Mouse (Mus musculus) liver, embryonic 16.5 days (tissue): ENCODE results near the gene Gfod1. TPM values are rescaled to one million over a fixed set of nuclear protein-coding genes. Genes with fewer than 3 reads are reported as not detected.

Source experiments
- ATAC-seq: fragments of 200-750 bp; cut with Nextera tagmentation; 2 replicates; pipeline ENCODE4 v1.8.0; 2017; ENCODE audit warnings: low read depth, mild to moderate bottlenecking, moderate number of reproducible peaks, moderate library complexity
- H3K27ac ChIP-seq: fragments of 300-500 bp; sonication (generic); 2 replicates; pipeline ENCODE4 v1.5.1; 2014; ENCODE audit warnings: mild to moderate bottlenecking, low read length
- H3K27me3 ChIP-seq: fragments of 300-500 bp; sonication (generic); 2 replicates; pipeline ENCODE4 v1.6.1; 2014; ENCODE audit warnings: low read depth, low read length, mixed read lengths; ENCODE audit not compliant: control insufficient read depth, insufficient read depth
- H3K36me3 ChIP-seq: fragments of 300-500 bp; sonication (generic); 2 replicates; pipeline ENCODE4 v1.6.1; 2014; ENCODE audit warnings: mild to moderate bottlenecking; ENCODE audit not compliant: control insufficient read depth, insufficient read depth
- H3K4me1 ChIP-seq: fragments of 300-500 bp; sonication (generic); 2 replicates; pipeline ENCODE4 v1.6.1; 2014; ENCODE audit warnings: low read depth, low read length, mixed read lengths; ENCODE audit not compliant: control insufficient read depth
- H3K4me2 ChIP-seq: fragments of 300-500 bp; sonication (generic); 2 replicates; pipeline ENCODE4 v1.6.1; 2014; ENCODE audit warnings: low read depth, low read length, mixed read lengths
- H3K4me3 ChIP-seq: fragments of 300-500 bp; sonication (generic); 2 replicates; pipeline ENCODE4 v1.5.1; 2014; ENCODE audit warnings: low read depth, mild to moderate bottlenecking, low read length
- H3K9ac ChIP-seq: fragments of 300-500 bp; sonication (generic); 2 replicates; pipeline ENCODE4 v1.6.1; 2014; ENCODE audit warnings: low read depth, low read length
- H3K9me3 ChIP-seq: fragments of 300-500 bp; sonication (generic); replicated peaks from 2 replicates; pipeline ENCODE4 v1.6.1; 2016; ENCODE audit warnings: low read length; ENCODE audit not compliant: control insufficient read depth
- WGBS: fragments of 180-500 bp; shearing (Covaris S2); extraction: QIAGEN DNeasy Blood & Tissue Kit; methylation state at CpG from one replicate; pipeline ENCODE4 v1.1.7; 2014; ENCODE audit not compliant: insufficient replicate concordance; 5-methylcytosine and 5-hydroxymethylcytosine counted together
- polyA plus RNA-seq: library from polyadenylated mRNA; unstranded; fragments of >200 nt; fragmentation: Nextera tagmentation; extraction: Ambion mirVana; gene quantifications from 2 replicates; pipeline ENCODE4 v1.2.1, GENCODE M21; 2015

Gfod1 gene
- polyA plus RNA-seq, 1 experiment from 2014 or later, result 0.59 TPM

DNA sequence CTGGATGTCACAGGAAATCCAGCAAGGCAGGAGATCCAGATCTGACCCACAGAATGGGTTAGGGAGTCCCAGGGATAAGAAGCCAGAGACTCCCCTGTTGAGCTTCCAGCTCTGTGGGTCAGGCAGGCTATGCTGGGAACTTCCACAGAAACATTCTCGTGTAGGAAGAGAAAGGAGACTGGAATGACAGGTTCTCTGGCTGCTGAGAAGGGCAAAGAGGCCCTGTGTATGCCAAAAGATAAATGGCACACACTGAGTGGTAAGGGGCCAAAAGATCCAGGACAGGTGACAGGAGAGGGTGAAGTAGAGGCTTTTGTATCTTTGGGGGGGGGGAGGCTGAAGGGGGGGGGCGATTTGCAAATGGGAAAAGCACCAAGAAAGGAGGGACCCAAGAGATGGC lies 112.7 kb downstream of the Gfod1 start:
- Histone ChIP-seq H3K36me3 (no peaks in the 10 kb centered on the region), H3K4me3 (no peak overlapping the region; the same call in 1 of the 2 replicates), H3K27me3 (peaks cover 13% of the 10 kb centered on the region), H3K9ac (no peak overlapping the region), H3K9me3 (peaks cover 2% of the 10 kb centered on the region; the same call in 1 of the 2 replicates), H3K27ac (no peak overlapping the region), H3K4me1 (peaks cover 36% of the 10 kb centered on the region), H3K4me2 (peak overlapping the region; percentile 52)
- ATAC-seq, result no peak
- 0% methylated on average over 2 of the region's 2 CpGs for WGBS

DNA sequence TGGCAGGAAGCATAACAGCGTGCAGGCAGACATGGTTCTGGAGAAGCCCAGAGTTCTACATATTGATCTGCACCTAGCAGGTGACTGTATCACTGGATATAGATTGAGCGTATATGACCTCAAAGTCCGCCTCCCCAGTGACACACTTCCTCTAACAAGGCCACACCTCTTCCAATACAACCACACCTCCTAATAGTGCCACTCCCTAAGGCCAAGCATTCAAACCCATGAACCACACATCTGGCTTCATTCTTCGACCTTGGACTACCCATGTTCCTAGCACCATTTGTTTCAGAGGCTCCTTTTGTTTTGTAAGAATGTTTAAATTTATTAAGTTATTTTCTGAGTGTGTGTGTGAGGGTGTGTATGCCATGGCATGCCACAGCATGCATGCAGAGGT lies 116.2 kb downstream of the Gfod1 start:
- Histone ChIP-seq H3K4me2 (no peak overlapping the region), H3K36me3 (no peaks in the 10 kb centered on the region), H3K27ac (no peak overlapping the region), H3K4me3 (no peak overlapping the region), H3K27me3 (peaks cover 6% of the 10 kb centered on the region), H3K9me3 (peaks cover 2% of the 10 kb centered on the region; the same call in 1 of the 2 replicates), H3K4me1 (peaks cover 25% of the 10 kb centered on the region), H3K9ac (no peak overlapping the region)
- 73% methylated on average over 4 of the region's 4 CpGs for WGBS
- ATAC-seq, result no peak

DNA sequence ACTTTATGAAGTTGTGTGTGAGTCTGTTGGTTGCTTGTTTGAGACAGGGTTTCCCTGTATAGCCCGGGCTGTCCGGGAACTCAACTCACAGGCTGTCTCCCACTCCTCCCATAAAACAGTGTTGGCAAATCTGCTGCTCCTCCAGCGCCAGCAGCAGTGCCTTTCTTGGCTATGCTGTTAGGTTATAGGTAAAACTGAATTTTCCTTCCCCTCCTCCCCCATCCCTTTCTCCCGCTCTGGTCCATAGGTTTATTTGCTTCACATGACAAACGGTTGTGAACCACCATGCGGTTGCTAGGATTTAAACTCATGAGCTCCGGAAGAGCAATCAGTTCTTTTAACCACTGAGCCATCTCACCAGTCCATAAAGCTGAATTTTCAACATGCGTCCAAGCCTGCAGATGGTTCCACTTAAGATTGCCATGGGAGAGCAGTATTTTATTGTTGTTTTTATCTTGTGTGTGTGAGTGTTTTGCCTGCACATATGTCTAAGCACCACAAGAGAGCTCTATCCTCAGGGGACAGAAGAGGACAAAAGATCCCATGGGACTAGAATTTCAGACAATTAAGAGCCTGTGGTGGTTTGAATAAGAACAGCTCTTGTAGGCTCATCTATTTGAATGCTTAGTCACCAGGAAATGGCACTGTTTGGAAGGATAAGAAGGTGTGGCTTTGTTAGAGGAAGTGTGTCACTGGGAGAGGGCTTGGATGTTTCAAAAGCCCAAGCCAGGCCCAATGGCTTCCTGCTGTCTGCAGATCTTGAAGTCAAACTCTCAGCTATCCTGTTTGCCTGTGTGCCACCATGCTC lies 120.5 kb downstream of the Gfod1 start:
- H3K4me2 ChIP-seq, result peak overlapping the region; percentile 55
- WGBS, result 55% methylated on average over 8 of the region's 8 CpGs
- H3K27me3 ChIP-seq, result no peaks in the 10 kb centered on the region
- H3K9ac ChIP-seq, result no peak overlapping the region
- H3K4me1 ChIP-seq, result peaks cover 28% of the 10 kb centered on the region
- ATAC-seq, result peak; percentile 8; the same call in 1 of the 2 replicates
- peak overlapping the region; percentile 35 for H3K4me3 ChIP-seq
- H3K36me3 ChIP-seq, result no peaks in the 10 kb centered on the region
- H3K27ac ChIP-seq, result no peak overlapping the region
- H3K9me3 ChIP-seq, result peaks cover 2% of the 10 kb centered on the region; the same call in 1 of the 2 replicates

DNA sequence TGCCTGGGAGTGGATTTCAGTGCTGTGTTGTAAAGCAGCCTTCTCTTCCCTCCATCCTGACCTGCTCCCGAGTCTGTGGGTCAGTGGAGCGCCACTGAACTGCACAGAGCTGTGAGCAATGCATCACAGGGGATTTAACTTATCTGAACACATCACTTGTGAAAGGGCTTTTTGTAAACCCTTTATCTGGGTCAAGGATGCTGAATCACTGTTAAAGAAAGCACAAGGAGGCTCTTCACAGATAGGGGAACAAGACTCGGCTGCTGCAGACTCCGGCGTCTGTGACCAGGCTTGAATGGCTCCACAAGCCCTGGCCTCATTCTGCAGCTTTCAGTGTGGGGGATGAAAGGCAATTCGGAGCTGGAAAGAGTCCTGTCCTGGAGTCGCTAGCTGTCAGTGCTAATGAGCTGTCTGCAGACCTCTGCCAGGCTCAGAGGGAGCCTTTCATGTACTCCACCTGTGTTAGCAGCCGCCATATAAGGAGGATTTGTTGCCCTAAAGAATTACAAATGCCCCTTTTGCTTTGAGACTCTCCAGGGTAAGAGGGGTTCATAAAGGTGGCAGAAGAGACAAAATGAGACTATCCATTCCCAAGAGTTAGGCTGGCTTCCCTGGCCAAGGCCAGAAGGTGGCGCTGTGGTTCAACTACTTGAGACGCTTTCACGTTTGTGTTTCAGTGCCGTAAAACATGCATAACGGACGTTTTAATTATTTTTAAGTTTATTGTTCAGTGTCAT lies 121.3 kb downstream of the Gfod1 start:
- Histone ChIP-seq H3K4me3 (peak overlapping the region; percentile 35), H3K36me3 (no peaks in the 10 kb centered on the region), H3K4me1 (peaks cover 28% of the 10 kb centered on the region), H3K27ac (no peak overlapping the region), H3K4me2 (peak overlapping the region; percentile 55), H3K9ac (no peak overlapping the region), H3K27me3 (no peaks in the 10 kb centered on the region), H3K9me3 (peaks cover 2% of the 10 kb centered on the region; the same call in 1 of the 2 replicates)
- peak; percentile 50; the same call in 1 of the 2 replicates for ATAC-seq
- 13% methylated on average over 14 of the region's 14 CpGs for WGBS

DNA sequence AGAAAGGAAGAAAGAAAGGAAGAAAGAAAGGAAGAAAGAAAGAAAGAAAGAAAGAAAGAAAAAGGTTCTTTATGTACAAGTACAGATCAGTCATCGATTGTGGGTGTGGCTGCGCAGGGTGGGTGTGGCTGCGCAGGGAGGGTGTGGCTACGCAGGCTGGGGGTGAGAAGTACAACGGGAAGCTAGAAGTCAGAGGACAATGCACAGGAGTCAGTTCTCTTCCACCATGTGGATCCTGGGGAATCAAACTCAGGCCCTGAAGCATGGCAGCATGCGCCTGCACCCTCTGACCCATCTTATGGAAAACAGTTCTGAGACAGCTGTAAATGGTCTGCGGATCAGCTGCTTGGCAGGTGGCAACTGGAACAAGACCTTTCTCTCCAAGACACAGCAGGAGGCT lies 122.9 kb downstream of the Gfod1 start:
- Histone ChIP-seq H3K4me2 (0 out of 2 replicates have a peak overlapping the region, but pooled peaks have one; percentile 17), H3K9me3 (no peaks in the 10 kb centered on the region), H3K4me1 (peaks cover 28% of the 10 kb centered on the region), H3K27me3 (no peaks in the 10 kb centered on the region), H3K27ac (no peak overlapping the region), H3K4me3 (no peak overlapping the region), H3K9ac (no peak overlapping the region), H3K36me3 (no peaks in the 10 kb centered on the region)
- peak; percentile 74 for ATAC-seq
- 39% methylated on average over 7 of the region's 7 CpGs for WGBS

DNA sequence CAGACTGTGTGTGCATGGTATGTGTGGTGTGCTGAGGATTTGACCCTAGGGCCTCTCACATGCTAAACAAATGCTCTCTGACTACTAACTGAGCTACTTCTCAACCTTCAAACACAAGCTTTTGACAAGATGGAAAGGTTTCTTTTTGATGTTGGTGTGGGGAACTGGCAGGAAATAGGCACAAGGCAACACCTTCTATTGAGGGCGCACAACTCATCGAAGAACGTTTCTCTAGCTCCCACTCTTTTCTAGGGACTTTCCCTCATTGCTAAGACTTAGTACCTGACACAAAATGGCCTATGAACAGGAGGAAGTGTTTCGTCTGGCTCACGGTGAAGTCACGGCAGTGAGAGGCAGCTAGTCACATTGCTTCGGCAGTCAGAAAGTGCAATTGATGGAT lies 126.7 kb downstream of the Gfod1 start:
- 74% methylated on average over 7 of the region's 7 CpGs for WGBS
- Histone ChIP-seq H3K27ac (no peak overlapping the region), H3K9me3 (no peaks in the 10 kb centered on the region), H3K4me1 (peaks cover 21% of the 10 kb centered on the region), H3K9ac (no peak overlapping the region), H3K27me3 (no peaks in the 10 kb centered on the region), H3K36me3 (no peaks in the 10 kb centered on the region), H3K4me3 (no peak overlapping the region), H3K4me2 (no peak overlapping the region)
- no peak for ATAC-seq

DNA sequence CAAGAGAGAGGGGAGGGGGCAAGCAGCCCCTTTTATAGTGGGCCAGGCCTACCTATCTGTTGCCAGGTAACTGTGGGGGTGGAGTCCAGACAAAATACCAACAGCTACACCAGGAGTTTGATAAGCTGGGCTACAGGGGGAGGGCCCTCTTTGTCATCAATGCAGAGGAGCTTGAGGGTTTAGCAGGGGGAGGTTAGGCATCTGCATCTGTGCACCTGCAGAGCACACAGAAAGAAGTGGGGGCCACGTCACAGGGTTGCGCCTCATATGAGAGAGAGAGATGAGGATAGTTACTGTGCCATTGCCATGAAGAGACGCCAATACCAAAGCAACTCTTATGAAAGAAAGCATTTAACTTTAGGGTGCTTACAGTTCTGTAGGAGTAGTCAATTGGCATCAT lies 127.3 kb downstream of the Gfod1 start:
- ATAC-seq, result no peak
- H3K4me1 ChIP-seq, result peaks cover 23% of the 10 kb centered on the region
- no peak overlapping the region for H3K27ac ChIP-seq
- H3K4me3 ChIP-seq, result no peak overlapping the region
- H3K4me2 ChIP-seq, result no peak overlapping the region
- H3K27me3 ChIP-seq, result no peaks in the 10 kb centered on the region
- H3K9me3 ChIP-seq, result no peaks in the 10 kb centered on the region
- no peak overlapping the region for H3K9ac ChIP-seq
- WGBS, result 68% methylated on average over 3 of the region's 3 CpGs
- H3K36me3 ChIP-seq, result no peaks in the 10 kb centered on the region

DNA sequence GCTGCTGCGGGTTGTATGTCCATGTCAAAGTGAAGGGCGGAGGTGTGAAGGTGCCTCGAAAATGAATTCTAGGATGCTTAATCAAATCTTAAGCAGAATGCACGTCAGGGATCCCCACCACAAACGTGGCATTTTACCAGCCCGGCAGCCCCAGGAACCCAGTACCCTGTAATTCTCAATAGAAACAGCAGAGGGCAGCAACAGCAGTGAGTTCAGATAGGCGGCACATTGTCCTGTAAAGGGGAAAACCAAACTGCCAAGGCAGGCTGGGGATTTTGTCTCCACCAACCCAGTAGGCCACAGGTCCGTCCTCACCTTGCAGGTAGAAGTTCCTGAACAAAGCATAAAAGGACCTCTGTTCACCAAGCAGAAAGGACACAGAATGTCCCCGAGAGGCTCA lies 130.7 kb downstream of the Gfod1 start:
- Histone ChIP-seq H3K9ac (no peak overlapping the region), H3K4me2 (no peak overlapping the region), H3K9me3 (no peaks in the 10 kb centered on the region), H3K36me3 (no peaks in the 10 kb centered on the region), H3K27me3 (no peaks in the 10 kb centered on the region), H3K27ac (no peak overlapping the region), H3K4me1 (peaks cover 11% of the 10 kb centered on the region), H3K4me3 (no peak overlapping the region)
- 10% methylated on average over 9 of the region's 9 CpGs for WGBS
- ATAC-seq, result no peak
